ENCODE assay signal across 10 mouse cellular contexts in the genomic region with DNA sequence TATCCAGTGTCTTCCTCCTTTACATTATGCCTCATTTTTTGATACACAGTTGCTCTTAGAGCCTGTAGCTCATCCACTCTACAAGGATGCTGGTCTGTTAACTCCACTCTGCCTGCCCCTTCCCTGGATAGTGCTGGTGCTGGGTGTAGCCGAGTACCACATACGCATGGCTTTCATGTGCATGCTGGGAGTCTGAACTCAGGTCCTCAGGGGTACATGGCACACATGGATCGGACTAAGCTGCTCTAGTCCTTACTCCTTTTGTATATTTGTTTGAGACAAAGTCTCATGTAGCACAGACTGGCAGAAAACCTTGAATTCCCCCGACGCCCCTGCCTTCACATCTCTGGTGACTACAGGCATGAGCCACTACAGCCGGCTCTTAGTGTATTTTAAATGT. TPM values are rescaled to one million over a fixed set of nuclear protein-coding genes. Genes with fewer than 3 reads are reported as not detected.
DNase-seq lines count a peak whose midpoint lies in the region; ATAC-seq lines count a peak whose summit lies in the region.
"Had no signal": no experiment of that assay in that cellular context is flagged by ENCODE, and none has a peak within 500 bp of the region (broad histone marks: within the 10 kb centered on the region; RNA-seq: fewer than 3 reads in every experiment).

No protein-coding gene starts in this region.

- H3K27me3 ChIP-seq in embryonic facial prominence, embryonic 12.5 days = no peaks in the 10 kb centered on the region
- no peaks in the 10 kb centered on the region for H3K27me3 ChIP-seq in embryonic facial prominence, embryonic 15.5 days
- no peaks in the 10 kb centered on the region for H3K27me3 ChIP-seq in hindbrain, embryonic 15.5 days
- no peaks in the 10 kb centered on the region for H3K27me3 ChIP-seq in midbrain, embryonic 15.5 days (replicated peaks)

- H3K27ac ChIP-seq in embryonic facial prominence, embryonic 12.5 days = peak overlapping the region; percentile 95
- peak overlapping the region; percentile 92 for H3K27ac ChIP-seq in embryonic facial prominence, embryonic 15.5 days (replicated peaks)
- peak overlapping the region; percentile 76 for H3K27ac ChIP-seq in hindbrain, embryonic 15.5 days (replicated peaks)
- peak overlapping the region; percentile 69 for H3K27ac ChIP-seq in midbrain, embryonic 15.5 days

- no peak overlapping the region for H3K9ac ChIP-seq in embryonic facial prominence, embryonic 12.5 days
- no peak overlapping the region for H3K9ac ChIP-seq in embryonic facial prominence, embryonic 15.5 days
- no peak overlapping the region for H3K9ac ChIP-seq in hindbrain, embryonic 15.5 days
- H3K9ac ChIP-seq in midbrain, embryonic 15.5 days = no peak overlapping the region

- no peaks in the 10 kb centered on the region for H3K36me3 ChIP-seq in embryonic facial prominence, embryonic 12.5 days
- H3K36me3 ChIP-seq in embryonic facial prominence, embryonic 15.5 days = no peaks in the 10 kb centered on the region
- H3K36me3 ChIP-seq in hindbrain, embryonic 15.5 days = no peaks in the 10 kb centered on the region
- no peaks in the 10 kb centered on the region for H3K36me3 ChIP-seq in midbrain, embryonic 15.5 days (replicated peaks)

- H3K9me3 ChIP-seq in embryonic facial prominence, embryonic 12.5 days = no peaks in the 10 kb centered on the region
- no peaks in the 10 kb centered on the region for H3K9me3 ChIP-seq in embryonic facial prominence, embryonic 15.5 days (replicated peaks)
- no peaks in the 10 kb centered on the region for H3K9me3 ChIP-seq in hindbrain, embryonic 15.5 days
- no peaks in the 10 kb centered on the region for H3K9me3 ChIP-seq in midbrain, embryonic 15.5 days

- no peak for ATAC-seq in embryonic facial prominence, embryonic 12.5 days (ENCODE audit: insufficient number of reproducible peaks, insufficient read depth, low FRiP score, low TSS enrichment)
- ATAC-seq in embryonic facial prominence, embryonic 15.5 days (ENCODE audit: insufficient number of reproducible peaks, low FRiP score, low TSS enrichment, low read depth) = no peak
- peak; percentile 39; the same call in 1 of the 2 replicates for ATAC-seq in hindbrain, embryonic 15.5 days (ENCODE audit: low FRiP score, low read depth)
- ATAC-seq in midbrain, embryonic 15.5 days (replicated peaks) = no peak

- no peak overlapping the region for H3K4me3 ChIP-seq in embryonic facial prominence, embryonic 12.5 days
- H3K4me3 ChIP-seq in embryonic facial prominence, embryonic 15.5 days (replicated peaks) = no peak overlapping the region
- H3K4me3 ChIP-seq in hindbrain, embryonic 15.5 days = no peak overlapping the region
- H3K4me3 ChIP-seq in midbrain, embryonic 15.5 days = no peak overlapping the region

- DNase-seq in gastrocnemius, postnatal 25 days = no peak
- DNase-seq in testis, postnatal 10 days (ENCODE audit: low spot score) = no peak
- no peak for DNase-seq in ovary, postnatal 10 days (ENCODE audit: low spot score)
- DNase-seq: gastrocnemius, postnatal 14 days; kidney, adult 8-10 months; layer of hippocampus, postnatal 36 days had no signal

- peak overlapping the region; percentile 12; the same call in 1 of the 2 replicates for H3K4me2 ChIP-seq in embryonic facial prominence, embryonic 12.5 days (replicated peaks)
- no peak overlapping the region for H3K4me2 ChIP-seq in embryonic facial prominence, embryonic 15.5 days (replicated peaks)
- H3K4me2 ChIP-seq in hindbrain, embryonic 15.5 days = no peak overlapping the region
- no peak overlapping the region for H3K4me2 ChIP-seq in midbrain, embryonic 15.5 days

- H3K4me1 ChIP-seq in embryonic facial prominence, embryonic 12.5 days = peaks cover 40% of the 10 kb centered on the region
- peaks cover 49% of the 10 kb centered on the region for H3K4me1 ChIP-seq in embryonic facial prominence, embryonic 15.5 days
- H3K4me1 ChIP-seq in hindbrain, embryonic 15.5 days (replicated peaks) = peaks cover 30% of the 10 kb centered on the region
- H3K4me1 ChIP-seq in midbrain, embryonic 15.5 days = peaks cover 23% of the 10 kb centered on the region

- WGBS in embryonic facial prominence, embryonic 12.5 days = 39% methylated on average over 6 of the region's 6 CpGs
- WGBS in embryonic facial prominence, embryonic 15.5 days = 43% methylated on average over 6 of the region's 6 CpGs
- 31% methylated on average over 6 of the region's 6 CpGs for WGBS in hindbrain, embryonic 15.5 days
- WGBS in midbrain, embryonic 15.5 days = 29% methylated on average over 6 of the region's 6 CpGs

RNA-seq across cellular contexts. Expression of a gene that starts 15.0 kb away (rescaled TPM):
- polyA plus RNA-seq in embryonic facial prominence, embryonic 12.5 days (2016; fragmentation: Nextera tagmentation; extraction: Ambion mirVana) = 7.0 and 8.4 TPM in 2 replicates
- 6.5 and 6.6 TPM in 2 replicates for polyA plus RNA-seq in embryonic facial prominence, embryonic 15.5 days (2015; fragmentation: Nextera tagmentation; extraction: Ambion mirVana)
- polyA plus RNA-seq in hindbrain, embryonic 15.5 days (2015; fragmentation: Nextera tagmentation; extraction: Ambion mirVana) = 6.1 and 6.6 TPM in 2 replicates
- 6.9 and 8.1 TPM in 2 replicates for polyA plus RNA-seq in midbrain, embryonic 15.5 days (2015; fragmentation: Nextera tagmentation; extraction: Ambion mirVana)
- 10 to 100 TPM; 10.5 to 12.1 TPM for total RNA-seq in gastrocnemius, postnatal 25 days (2021)
